Mouse (Mus musculus) WW6 (cell line): Measurements from ENCODE around the gene Gbx1.

ENCODE experiments used
- DNase-seq: peaks from one replicate; pipeline ENCODE4 v3.0.0-alpha.2; 2013; ENCODE audit warnings: low read depth, low spot score

The Gbx1 gene

DNA sequence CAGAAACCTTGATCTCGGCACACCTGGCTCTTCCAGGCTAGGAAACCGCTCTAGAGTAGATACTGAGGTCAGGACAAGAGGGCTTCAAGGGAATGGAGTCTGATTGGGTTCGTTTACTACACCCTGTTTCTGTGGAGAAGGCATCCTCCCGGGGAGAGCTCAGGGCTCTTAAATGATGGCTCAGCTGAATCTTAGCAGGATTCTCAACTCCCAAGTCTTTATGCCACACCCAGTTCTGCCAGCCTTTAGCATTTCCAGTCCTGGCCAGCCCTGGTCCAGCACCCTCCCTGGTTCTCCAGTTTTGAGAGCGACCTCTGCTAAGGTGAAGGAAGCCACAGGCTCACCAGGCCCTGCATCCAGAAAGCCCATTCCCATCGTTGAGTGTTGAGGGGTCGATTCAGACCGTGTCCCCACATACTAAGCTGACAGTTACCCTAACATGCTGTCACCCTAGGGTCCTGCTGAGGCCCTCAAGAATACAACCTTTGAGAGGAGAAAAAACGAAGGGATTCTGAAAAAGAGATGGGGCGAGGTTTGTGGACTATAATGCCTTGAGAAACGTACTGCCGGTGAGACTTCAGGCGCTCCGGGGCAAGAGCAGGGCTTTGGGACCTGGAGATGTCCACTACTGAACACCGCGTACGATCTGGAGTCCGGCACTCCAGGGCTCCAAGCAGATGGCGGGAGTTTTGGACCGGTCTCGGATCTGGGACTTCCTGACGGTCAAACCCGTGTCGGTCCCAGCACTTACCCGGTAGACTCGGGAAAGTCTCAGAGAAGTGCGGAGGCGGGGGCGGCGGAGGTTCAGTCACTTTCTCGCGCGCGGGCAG, 1.4 kb downstream of the Gbx1 start:
- no peak for DNase-seq

DNA sequence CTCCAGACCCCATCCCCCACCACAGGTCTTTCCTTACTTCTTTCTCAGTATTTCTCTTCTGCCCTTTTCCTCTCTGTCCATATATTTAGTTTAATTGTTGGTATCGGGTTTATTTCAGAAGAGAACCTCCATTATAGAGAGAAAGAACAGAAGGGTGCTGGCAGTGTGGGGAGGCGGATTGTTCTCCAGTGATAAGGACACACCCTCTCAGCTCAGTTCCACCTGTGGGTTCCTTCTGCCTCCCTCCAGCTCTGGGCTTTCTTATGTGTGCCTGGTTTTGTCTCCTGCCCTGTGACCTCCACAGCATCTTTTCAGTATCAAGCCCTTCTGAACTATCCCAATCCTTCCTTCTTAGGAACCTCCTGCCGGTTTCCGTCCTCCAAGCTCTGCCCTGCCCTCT, 2.5 kb downstream of the Gbx1 start:
- DNase-seq, result no peak

DNA sequence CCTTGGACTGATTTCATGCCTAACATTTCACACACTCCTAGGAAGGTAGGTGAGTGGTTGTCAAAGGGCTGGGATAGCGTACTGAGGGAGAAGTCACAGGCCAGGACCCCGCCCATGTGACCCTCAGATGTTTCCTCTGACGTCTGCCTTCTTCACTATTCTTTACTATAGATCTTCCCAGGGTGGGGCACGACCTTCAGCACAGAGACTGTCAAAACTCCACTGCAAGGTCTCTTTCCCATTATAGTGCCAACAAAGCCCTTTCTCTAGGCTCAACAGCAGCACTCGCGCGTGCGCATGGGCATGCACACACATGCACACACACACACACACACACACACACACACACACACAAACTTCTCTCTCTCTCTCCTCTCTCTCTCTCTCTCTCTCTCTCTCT, 3.2 kb downstream of the Gbx1 start:
- no peak for DNase-seq

DNA sequence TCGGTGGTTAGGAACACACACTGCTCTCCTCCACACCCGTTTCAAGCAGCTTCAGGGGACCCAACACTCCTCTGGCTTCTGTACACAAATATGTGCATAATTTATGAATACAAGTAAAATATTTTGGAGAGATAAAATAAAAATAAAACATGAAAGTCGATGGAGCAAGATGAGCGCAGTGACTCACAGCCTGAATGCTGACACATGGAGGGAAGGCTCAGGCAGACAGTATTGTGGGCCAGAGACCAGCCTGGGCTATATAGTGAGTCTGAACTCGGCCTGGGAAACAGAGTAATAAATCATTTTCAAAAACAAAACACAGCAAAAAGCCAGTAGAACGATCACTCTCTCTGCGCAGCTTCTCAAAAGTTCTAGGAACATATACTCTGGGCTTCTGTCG, 5.6 kb downstream of the Gbx1 start:
- DNase-seq, result no peak

DNA sequence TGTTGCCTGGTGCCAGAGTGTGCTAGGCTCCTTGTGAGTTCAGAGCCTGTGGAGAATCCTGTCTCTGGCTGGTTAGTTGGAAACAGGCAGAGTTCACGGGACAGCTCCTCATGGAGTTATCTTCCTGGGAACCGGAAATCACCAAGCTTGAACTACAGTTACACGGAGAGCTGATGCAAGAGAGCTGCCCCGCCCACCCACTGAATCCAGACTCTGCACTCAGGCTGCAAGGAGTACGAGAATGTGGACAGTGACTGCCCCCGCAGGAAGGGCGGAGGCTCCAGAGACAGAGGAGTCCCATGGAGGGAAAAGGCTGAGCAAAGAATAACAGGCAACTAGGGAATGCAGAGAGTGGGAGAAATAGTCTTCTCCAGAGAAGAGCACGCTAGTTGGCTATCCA, 14.7 kb downstream of the Gbx1 start:
- DNase-seq, result peak; percentile 64

DNA sequence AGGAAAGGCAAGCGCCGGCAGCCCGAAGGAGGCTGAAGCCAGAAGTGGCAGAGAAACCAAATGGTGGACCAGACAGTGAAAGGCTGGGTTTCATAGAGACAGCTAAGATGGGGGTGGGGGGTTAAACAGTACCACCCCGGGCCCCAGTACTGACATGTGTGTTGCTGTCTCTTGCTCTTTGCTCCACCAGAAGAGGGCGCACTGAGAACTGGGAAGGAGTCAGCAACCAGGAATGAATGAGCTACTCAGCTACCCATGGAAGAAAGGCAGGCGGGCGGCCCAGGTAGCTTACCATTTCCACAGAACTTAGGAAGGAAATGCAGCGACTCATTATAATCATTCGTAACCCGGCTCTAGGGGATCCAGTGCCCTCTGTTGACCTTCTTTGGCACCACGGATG, 16.4 kb downstream of the Gbx1 start:
- DNase-seq, result no peak

DNA sequence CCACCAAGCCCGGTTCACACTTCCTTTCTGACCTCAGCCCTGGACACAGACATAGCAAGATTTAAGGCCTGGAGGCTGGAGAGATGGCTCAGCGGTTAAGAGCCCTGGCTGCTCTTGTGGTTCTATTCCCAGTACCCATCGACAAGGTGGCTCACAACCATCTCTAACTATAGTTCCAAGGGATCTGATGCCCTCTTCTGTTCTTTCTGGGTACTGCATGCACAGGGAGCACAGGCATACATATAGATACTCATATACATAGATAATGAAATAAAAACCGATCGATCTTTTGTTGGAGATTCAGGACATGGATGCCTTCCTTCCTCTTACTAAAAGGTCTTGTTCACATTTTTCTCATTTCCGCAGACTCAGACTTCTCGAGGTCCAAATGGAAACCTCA, 18.6 kb downstream of the Gbx1 start:
- DNase-seq, result no peak

DNA sequence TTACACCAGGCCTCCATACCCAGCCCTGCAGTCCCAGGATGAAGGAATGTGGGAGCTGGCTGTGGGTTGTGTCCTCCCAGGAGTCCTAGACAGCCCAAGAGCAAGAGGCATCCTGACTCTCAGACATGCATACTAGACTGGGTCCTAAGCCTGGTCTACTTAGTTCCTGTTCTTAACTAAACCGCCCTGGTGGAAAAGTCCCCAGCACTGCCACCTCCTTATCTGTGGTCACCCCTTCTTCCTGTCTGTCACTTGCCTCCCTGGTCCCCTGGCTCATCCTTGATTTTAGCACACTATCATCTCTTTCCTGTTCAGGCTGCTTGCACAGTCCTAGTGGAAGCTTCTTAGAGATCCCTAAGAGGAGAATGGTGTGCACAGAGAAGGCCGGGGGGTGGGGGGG, 21.5 kb downstream of the Gbx1 start:
- DNase-seq, result no peak

DNA sequence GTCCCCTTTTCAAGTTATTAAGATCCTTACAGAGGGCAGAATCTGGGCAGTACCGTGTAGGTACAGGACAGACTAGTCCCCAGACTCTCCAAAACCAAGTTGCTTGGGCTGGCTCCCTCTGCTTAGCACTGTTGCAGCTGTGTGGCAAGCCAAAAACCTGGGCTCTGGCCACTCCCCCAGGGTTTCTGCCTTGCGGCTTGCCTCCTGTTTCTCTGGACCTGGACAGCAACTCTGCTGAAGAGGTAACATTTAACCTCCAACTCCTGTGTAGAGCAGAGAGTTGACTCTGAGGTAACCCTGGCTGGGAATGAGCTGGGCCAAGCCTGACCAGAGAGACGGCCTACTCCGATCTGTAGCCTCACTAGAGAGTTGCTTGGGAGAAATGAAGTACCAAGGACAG, 24.2 kb downstream of the Gbx1 start:
- no peak for DNase-seq

DNA sequence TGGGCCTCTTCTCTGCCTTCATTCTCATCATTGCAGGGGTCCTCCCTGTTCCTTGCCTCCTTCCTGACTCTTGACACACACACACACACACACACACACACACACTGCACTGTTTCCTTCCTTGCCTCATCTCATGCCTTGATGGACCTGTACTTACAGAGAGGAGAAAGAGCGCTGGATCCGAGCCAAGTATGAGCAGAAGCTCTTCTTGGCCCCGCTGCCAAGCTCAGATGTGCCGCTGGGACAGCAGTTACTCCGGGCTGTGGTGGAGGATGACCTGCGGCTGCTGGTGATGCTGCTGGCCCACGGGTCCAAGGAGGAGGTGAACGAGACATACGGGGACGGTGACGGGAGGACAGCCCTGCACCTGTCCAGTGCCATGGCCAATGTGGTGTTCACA, 26.2 kb downstream of the Gbx1 start:
- no peak for DNase-seq

DNA sequence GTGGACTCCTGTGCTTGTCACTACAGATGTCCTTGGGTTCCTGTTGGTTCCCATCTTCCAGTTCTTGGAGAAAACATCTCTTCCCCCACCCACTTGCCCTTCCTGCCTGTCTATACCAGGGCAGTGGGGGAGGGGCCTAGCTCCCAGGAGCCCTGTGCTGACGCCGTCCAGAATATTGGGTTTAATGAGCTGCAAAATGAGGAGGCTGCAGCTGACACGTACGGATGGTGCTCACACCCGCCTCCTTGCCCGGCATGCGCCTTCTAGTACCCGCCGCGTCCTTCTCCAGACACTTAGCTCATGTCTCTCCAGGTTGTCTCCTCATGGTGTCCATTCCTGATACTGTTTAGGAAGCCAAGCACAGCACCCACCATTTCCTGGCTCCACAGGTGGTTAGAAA, 27.9 kb downstream of the Gbx1 start:
- DNase-seq, result no peak

DNA sequence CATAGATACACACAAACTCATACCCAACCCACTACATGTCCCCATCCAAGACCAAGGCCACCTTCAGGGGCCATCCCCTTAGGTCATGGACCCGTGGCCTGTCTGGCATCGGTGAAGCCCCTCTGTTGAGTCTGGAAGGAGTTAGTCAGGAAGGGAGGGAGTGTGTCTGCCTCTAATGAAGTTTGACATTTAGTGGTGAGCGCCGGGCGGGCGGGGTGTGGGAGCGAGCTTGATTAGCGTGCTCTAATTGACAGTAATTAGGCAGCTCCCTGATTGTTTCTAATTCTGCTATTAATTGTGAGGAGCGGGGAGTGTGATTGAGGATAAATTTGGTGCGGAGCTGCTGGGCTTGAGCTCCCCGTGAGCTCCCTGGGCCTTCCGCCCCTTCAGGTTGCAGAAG, 29.5 kb downstream of the Gbx1 start:
- DNase-seq, result no peak

DNA sequence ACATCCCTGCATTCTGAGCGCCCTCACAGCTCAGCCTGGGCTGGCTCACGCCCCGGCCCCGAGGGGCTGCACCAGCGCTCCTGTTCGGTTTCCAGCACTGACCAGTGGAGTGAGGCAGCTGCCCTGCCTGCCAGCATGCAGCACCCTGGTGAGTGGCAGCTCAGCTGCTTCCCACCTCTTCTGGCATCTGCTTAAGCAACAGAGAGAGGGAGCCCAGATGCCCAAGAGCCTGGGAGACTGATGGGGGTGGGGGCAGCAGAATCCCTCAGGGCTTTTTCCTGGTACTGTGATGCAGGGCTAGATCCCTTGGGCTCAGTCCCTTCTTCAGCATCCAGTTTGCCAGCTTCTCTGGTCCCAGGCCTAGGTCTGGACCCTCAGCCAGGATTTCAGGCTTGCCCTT, 30.2 kb downstream of the Gbx1 start:
- DNase-seq, result no peak

DNA sequence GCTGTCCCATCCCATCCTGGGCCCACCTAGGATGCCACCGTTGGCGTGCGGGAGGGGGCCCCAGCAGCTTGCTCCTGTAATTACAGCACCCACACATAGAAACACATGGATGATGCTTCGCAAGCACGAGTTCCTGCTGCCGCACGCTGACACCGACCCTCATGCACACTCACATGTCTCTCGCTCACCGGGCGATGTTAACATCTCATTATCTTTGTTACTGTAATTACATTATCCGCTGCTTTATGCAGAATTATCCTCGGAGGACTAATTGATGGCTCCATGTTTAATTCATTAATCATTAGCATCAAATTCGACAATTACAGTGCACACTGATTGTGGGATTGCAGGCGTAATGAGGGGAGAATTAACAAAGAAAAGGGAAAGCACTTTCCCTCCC, 32.0 kb downstream of the Gbx1 start:
- DNase-seq, result no peak

DNA sequence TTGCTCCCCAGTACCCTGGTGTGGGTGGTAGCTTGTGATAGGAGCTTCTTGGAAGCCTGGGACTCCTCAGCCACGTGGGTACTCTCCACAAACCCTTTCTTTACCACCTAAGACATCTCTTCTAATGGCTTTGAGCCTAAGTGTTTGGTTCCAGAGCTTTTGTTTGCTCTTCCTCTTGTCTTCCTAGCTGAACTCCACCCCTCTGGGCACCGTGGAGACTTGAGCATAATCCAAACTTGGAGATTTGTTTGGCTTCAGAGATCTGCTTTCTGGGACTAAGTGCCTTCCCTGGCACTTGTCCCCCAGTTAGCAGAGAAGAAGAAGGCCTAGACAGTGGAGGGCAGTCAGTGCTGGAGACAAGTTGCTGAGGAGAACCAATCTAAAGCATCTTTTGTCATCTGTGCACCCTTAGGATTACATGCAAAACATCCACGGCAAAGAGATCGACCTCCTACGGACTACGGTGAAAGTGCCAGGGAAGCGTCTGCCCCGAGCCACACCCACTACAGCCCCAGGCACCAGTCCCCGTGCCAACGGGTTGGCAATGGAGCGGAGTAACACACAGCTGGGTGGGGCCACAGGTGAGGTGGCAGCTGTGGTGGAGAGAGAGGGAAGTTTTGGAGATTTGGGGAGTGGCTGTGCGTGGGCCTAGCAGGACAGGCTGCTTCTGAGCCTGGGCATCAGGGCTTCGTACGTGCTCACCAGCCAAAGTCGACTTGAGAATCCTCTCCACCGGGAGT, 34.3 kb downstream of the Gbx1 start:
- no peak for DNase-seq

DNA sequence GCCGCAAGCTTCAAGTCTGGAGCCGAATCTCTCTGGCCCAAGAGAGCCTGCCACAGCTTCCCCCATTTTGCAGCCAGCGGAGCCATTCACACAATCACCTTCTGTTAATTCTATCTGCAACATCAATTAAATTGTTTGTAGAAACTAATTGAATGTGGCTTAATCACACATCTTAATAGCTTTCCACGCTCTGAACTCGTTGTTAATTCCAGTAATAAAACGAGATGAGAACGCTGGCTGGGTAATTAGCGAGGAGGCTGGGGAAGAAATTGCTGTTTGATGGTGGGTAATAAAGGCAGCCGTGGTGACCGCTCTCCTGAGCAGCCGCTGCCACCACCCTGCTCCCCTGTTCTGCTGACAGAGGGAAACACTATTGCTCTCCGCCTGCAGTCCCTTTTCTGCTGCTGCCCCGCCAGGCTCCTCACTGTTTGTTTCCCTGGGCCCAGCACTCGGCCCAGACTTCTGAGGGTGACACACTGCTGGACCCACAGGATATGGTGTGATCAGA, 36.5 kb downstream of the Gbx1 start:
- DNase-seq, result no peak

DNA sequence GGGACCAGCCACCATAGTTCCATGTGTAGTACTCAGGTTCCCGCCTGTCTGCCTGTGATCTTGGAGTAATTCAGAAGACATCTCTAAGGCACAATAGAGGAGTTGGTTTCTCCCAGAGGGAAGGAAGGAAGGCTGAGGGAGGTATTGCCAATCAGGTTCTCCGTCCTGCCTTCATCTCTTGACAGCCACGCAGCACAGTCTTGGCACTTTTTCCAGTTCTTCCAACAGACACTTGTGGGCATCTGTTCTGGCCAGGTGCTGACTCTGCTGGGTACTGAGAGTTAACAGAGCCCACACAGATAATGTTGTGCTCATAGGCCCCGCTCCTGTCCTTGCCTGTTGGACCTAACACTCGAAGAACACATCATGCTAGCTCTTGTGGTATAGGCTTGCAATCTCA, 40.3 kb downstream of the Gbx1 start:
- no peak for DNase-seq

DNA sequence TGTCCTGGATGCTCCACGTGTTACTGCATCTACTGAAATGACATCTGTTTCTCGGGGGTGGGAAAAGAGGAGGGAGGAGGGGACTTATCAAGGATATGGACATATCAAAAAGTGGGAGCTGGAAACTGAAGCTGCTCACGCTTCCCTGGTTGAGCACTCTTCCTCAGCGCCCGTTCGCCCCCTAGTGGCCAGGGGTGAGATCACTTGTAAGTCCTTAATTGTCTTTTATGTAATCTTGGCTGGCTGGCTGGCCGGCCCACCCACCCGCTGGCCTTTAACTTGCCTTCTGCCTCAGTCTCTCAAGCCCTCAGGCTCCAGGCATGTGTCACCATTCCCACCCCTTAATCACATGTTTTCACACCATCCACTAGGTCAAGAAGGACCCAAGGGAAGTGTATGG, 40.9 kb downstream of the Gbx1 start:
- no peak for DNase-seq

DNA sequence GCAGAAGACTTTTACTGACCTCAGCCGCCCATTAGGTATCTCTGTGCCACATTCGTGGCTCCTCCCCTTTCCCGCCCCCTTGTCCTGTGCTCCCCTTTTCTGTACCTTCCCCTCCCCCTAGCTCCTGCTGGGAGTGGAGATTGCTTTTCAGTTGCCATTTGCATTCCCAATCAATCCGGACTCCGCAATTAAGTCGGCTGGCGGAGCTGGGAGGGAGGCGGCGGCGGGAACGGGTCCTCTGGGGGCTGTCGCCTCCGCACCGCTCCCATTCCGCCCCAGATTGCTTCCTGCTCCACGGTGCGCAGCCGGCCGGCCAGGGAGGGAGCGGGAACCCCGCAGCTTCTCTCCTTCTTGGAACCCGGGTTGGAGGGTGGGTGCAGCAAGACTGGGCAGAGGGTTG, 42.0 kb downstream of the Gbx1 start:
- DNase-seq, result no peak

DNA sequence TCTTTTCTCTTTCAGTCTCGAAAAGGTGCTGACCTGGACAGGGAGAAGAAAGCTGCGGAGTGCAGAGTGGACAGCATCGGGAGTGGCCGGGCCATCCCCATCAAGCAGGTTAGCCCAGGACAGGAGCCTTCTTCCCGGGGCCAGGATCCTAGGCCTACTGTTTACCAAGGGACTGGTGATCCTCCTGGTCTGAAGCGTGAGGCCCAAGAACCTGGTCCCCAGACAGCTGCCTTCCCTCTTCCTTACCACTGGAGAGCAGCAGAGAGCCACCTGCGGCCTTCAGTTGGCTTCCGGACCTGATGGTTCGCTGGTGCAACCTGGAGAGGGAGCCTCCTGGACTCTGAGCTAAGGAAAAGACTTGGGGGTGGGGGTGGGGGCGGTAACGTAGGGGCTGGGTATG, 43.7 kb downstream of the Gbx1 start:
- peak; percentile 61 for DNase-seq

DNA sequence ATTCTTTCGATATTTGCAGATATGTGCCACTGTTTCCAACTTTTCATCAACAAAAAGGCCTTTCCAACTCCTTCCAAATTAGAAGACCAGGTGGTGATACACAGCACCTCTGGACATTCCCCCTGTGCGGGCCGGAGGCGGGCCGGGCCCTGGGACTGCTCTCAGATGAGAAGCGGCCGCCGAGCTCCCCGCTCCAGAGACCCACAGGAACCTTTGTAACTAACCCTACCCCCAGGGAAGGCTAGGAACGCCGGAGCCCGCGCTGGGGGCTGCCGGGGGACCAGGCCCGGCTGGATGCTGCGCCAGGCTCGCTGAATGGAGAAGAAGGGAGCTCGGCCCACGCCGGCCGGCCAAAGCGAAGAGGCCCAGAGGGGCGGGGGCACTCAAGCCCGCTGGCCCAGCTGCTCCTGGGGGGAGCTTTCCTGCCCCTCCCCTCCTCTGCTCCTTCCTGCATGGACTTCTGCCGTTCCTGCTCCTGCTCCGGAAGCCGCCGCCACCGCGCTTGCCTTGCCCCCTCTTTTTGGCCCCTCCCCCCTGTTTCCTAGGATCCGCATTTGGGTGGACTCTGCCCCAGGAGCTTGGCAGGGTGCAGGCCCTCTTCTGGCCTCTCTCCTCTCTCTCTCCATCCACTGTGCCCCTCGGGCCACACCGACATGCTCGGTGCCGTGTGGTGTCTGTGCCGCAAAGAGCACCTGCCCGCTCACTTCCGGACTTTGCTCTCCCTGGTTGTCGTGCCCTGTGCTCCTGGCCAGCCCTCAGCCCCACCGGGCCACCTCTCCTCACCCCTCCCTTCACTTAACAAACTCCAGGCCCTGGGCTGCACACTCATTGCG, 44.5 kb downstream of the Gbx1 start:
- no peak for DNase-seq

DNA sequence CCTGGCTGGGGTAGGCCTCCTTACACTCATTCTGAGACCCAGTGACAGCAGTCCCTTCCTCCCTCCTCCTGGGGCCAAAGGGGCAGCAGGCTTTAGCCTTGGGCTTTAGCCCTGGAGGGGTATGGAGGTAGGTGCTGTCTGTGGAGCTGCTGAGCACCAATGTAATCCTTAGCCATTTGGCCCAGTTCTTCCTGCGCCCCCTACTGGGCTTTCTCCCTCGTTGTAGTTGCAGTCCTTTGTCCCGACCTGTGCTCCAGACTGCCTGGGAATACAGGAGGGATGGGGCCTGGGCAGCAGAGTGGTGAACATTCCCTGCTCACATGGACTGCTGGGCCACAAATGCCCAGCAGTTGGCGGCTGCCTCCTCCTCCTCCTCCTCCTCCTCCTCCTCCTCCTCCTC, 45.4 kb downstream of the Gbx1 start:
- DNase-seq, result peak; percentile 66
